Mouse (Mus musculus): ENCODE measurements around the gene Lmln. TPM values are rescaled to one million over a fixed set of nuclear protein-coding genes. Genes with fewer than 3 reads are reported as not detected.

Lmln gene
- total and polyA plus RNA-seq, 3 experiments = 2.0 to 3.8 TPM; not detected in 1

- no peak for DNase-seq (ENCODE audit: low read depth, low spot score)
- TF ChIP-seq ZMIZ1 (IDR thresholded peaks at IDR 0.05; ENCODE audit: low read depth, low read length) (no peak), E2F4 (IDR thresholded peaks at IDR 0.05; ENCODE audit: borderline replicate concordance, low read depth, low read length) (no peak), GABPA (IDR thresholded peaks at IDR 0.05; ENCODE audit: low read depth, low read length) (no peak), ZC3H11A (IDR thresholded peaks at IDR 0.05; ENCODE audit: low read depth, low read length) (no peak), POLR2AphosphoS2 (IDR thresholded peaks at IDR 0.05; ENCODE audit: low read length) (no peak), MAFK (IDR thresholded peaks at IDR 0.05; ENCODE audit: borderline replicate concordance, low read depth, low read length) (no peak), ETS1 (IDR thresholded peaks at IDR 0.05; ENCODE audit: low read depth, low read length) (no peak), ELF1 (IDR thresholded peaks at IDR 0.05; ENCODE audit: low read depth, low read length) (no peak), SMC3 (IDR thresholded peaks at IDR 0.05; ENCODE audit: low read depth, low read length) (no peak)
- H3K36me3 ChIP-seq (ENCODE audit: control insufficient read depth in 1 of 2, insufficient read depth in 2 of 2, low read length in 2 of 2) = no peaks in the 10 kb centered on the region
- H3K9ac ChIP-seq (ENCODE audit: control insufficient read depth, low read depth, low read length, poor library complexity, severe bottlenecking) = no peak overlapping the region
- no peaks in the 10 kb centered on the region for H3K4me1 ChIP-seq (ENCODE audit: control insufficient read depth in 1 of 2, insufficient read depth in 2 of 2, low read length in 2 of 2)
- no peaks in the 10 kb centered on the region for H3K79me2 ChIP-seq (ENCODE audit: control insufficient read depth, insufficient read depth, low read length, poor library complexity)
- H3K9me3 ChIP-seq (replicated peaks; ENCODE audit: insufficient read depth, low read length) = no peaks in the 10 kb centered on the region
- H3K27ac ChIP-seq (ENCODE audit: control insufficient read depth, low read depth, low read length) = no peak overlapping the region
- no peaks in the 10 kb centered on the region for H3K27me3 ChIP-seq (ENCODE audit: control insufficient read depth in 1 of 2, insufficient read depth in 2 of 2, low read length in 2 of 2)
- H3K4me3 ChIP-seq (ENCODE audit: control insufficient read depth in 1 of 2, insufficient read depth in 1 of 2, low read depth in 2 of 2, low read length in 2 of 2) = no peak overlapping the region
These were observed 37.7 kb upstream of the Lmln start for GRCm38 (mm10) chr16:33024456-33025104.

DNA sequence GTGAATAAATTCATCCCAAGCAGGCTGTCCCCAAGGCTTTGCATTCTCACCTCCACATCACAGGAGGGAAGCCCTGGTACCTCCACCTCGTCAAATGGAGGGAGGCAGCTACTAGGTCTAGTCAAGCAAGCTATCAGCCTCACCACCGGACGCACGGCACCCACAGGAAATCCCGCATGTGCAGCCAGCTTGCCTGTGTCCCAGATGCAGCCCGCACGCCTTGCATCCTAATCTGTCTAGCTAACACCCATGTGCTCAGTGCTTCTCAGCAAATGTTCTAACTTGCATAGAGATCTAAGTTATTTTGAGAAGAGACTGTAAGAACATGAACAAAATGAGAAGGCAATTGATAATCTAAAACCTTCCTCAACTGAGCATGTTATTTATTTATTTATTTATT, 36.0 kb upstream of the Lmln start:
- no peaks in the 10 kb centered on the region for H3K4me1 ChIP-seq (ENCODE audit: control insufficient read depth in 1 of 2, insufficient read depth in 2 of 2, low read length in 2 of 2)
- no peak for DNase-seq (ENCODE audit: low read depth, low spot score)
- TF ChIP-seq TBP (IDR thresholded peaks at IDR 0.05; ENCODE audit: low read depth, low read length) = no peak
- TF ChIP-seq CHD1 (IDR thresholded peaks at IDR 0.05; ENCODE audit: low read depth, low read length) = no peak
- TF ChIP-seq CHD2 (IDR thresholded peaks at IDR 0.05; ENCODE audit: low read length) = no peak
- TF ChIP-seq SMC3 (IDR thresholded peaks at IDR 0.05; ENCODE audit: low read depth, low read length) = no peak
- no peak for TF ChIP-seq MAFK (IDR thresholded peaks at IDR 0.05; ENCODE audit: borderline replicate concordance, low read depth, low read length)
- no peak for TF ChIP-seq ZKSCAN1 (IDR thresholded peaks at IDR 0.05; ENCODE audit: low read depth, low read length)
- no peak overlapping the region for H3K9ac ChIP-seq (ENCODE audit: control insufficient read depth, low read depth, low read length, poor library complexity, severe bottlenecking)
- H3K9me3 ChIP-seq (replicated peaks; ENCODE audit: insufficient read depth, low read length) = no peaks in the 10 kb centered on the region
- H3K27ac ChIP-seq (ENCODE audit: control insufficient read depth, low read depth, low read length) = no peak overlapping the region
- no peaks in the 10 kb centered on the region for H3K27me3 ChIP-seq (ENCODE audit: control insufficient read depth in 1 of 2, insufficient read depth in 2 of 2, low read length in 2 of 2)
- no peak overlapping the region for H3K4me3 ChIP-seq (ENCODE audit: control insufficient read depth in 1 of 2, insufficient read depth in 1 of 2, low read depth in 2 of 2, low read length in 2 of 2)
- no peaks in the 10 kb centered on the region for H3K36me3 ChIP-seq (ENCODE audit: control insufficient read depth in 1 of 2, insufficient read depth in 2 of 2, low read length in 2 of 2)
- H3K79me2 ChIP-seq (ENCODE audit: control insufficient read depth, insufficient read depth, low read length, poor library complexity) = no peaks in the 10 kb centered on the region

GRCm38 (mm10) chr16:33036006-33036405, 26.3 kb upstream of the Lmln start:
- H3K79me2 ChIP-seq (ENCODE audit: control insufficient read depth, insufficient read depth, low read length, poor library complexity) = no peaks in the 10 kb centered on the region
- no peak overlapping the region for H3K27ac ChIP-seq (ENCODE audit: control insufficient read depth, low read depth, low read length)
- no peak overlapping the region for H3K4me3 ChIP-seq (ENCODE audit: control insufficient read depth in 1 of 2, insufficient read depth in 1 of 2, low read depth in 2 of 2, low read length in 2 of 2)
- H3K36me3 ChIP-seq (ENCODE audit: control insufficient read depth in 1 of 2, insufficient read depth in 2 of 2, low read length in 2 of 2) = no peaks in the 10 kb centered on the region; a peak in 1 of 4 replicates
- H3K4me1 ChIP-seq (ENCODE audit: control insufficient read depth in 1 of 2, insufficient read depth in 2 of 2, low read length in 2 of 2) = no peaks in the 10 kb centered on the region; a peak in 1 of 4 replicates
- DNase-seq (ENCODE audit: low read depth, low spot score) = no peak
- TF ChIP-seq ZC3H11A (IDR thresholded peaks at IDR 0.05; ENCODE audit: low read depth, low read length) (no peak), JUND (IDR thresholded peaks at IDR 0.05; ENCODE audit: low read depth, low read length) (no peak), CHD2 (IDR thresholded peaks at IDR 0.05; ENCODE audit: low read length) (no peak), RCOR1 (IDR thresholded peaks at IDR 0.05; ENCODE audit: low read depth, low read length) (no peak), KAT2A (conservative IDR thresholded peaks at IDR 0.05; ENCODE audit: low read depth, low read length) (no peak), ZMIZ1 (IDR thresholded peaks at IDR 0.05; ENCODE audit: low read depth, low read length) (no peak), NRF1 (IDR thresholded peaks at IDR 0.05; ENCODE audit: insufficient read depth, low read depth, low read length, poor library complexity, severe bottlenecking) (no peak), RAD21 (IDR thresholded peaks at IDR 0.05; ENCODE audit: low read depth, low read length) (no peak), EP300 (IDR thresholded peaks at IDR 0.05; ENCODE audit: low read depth in 1 of 2, low read length in 2 of 2) (no peak)
- no peak overlapping the region for H3K9ac ChIP-seq (ENCODE audit: control insufficient read depth, low read depth, low read length, poor library complexity, severe bottlenecking)
- H3K27me3 ChIP-seq (ENCODE audit: control insufficient read depth in 1 of 2, insufficient read depth in 2 of 2, low read length in 2 of 2) = no peaks in the 10 kb centered on the region
- H3K9me3 ChIP-seq (replicated peaks; ENCODE audit: insufficient read depth, low read length) = no peaks in the 10 kb centered on the region
